Mouse (Mus musculus) activated CD4-positive, CD25-positive, alpha-beta regulatory T cell, adult 4 months (primary cell): ENCODE results near the gene Klhl25. TPM values are rescaled to one million over a fixed set of nuclear protein-coding genes. Genes with fewer than 3 reads are reported as not detected.
"Not testable (repeated sequence)": the region's sequence is repeated elsewhere in the genome, so short reads cannot be mapped to it uniquely, and the experiment has no call there.

ENCODE experiments used
- ATAC-seq: one replicate; pipeline ENCODE4 v1.8.0; 2017
- polyA plus RNA-seq, 2 experiments: library from polyadenylated mRNA; unstranded; fragments of 100-300 nt; shearing (Covaris generic); gene quantifications; one replicate each; pipeline ENCODE4 v1.2.1; 2017

Gene Klhl25
- polyA plus RNA-seq, 2 experiments from 2014 or later = 10.6 to 18.5 TPM

DNA sequence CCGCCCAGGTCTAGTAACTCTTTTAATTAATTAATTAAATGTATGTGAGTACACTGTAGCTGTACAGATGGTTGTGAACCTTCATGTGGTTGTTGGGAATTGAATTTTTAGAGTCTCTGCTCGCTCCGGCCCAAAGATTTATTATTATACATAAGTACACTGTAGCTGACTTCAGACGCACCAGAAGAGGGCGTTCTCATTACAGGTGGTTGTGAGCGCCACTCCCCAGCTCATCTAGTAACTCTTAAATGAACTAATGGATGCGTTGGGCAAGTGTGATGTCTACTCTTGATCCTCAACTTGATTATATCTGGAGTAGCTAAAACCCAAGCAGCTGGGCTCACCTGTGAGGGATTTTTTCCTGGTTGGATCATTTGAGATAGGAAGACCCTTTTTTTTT is 1.2 kb upstream of the Klhl25 start:
- no peak for ATAC-seq

GRCm38 (mm10) chr7:75847489-75847888 is 621 bp upstream of the Klhl25 start:
- ATAC-seq = no peak

DNA sequence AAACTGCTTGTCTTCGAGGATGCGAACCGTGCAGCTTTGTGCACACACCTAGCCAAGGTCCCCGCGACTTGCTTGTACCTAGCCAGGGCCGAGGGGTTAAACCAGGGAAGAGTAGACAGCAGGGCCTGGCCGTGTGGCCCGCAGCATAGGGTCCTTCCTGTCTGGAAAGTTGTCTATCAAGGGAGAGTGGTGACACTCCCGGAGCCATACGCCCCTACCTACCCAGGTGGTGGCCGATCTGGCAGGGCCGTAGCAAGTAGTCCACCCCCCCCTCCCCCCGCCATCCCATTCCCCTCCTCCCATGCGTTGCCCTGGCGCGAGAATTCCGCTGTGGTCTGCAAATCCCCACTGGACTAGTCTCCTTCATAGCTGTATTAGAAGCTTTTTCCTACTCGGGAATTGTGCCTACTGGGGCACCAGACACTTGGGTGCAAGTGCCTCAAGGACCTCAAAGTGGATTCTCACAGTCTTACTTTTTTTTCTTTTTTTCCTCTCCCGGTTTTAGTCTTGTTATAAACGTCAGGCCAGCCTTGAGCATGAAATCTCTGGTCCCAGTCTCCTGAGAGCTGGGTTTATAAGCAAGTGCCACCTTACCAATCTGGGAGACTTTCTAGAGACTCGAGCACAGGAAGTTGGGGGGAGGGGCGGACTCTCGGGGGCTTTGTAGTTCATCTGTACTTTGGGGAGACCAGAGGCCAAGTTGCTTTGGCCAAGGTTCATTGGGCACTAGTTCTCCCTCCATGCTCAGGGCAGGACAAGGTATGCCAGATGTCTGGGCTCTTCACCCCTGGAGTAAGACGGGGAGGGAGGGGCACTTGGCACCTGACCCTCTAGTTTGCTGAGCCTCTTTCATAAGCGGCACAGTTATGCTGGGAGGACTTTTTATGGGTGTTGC is 913 bp downstream of the Klhl25 start:
- peak; percentile 15 for ATAC-seq

- ATAC-seq = not testable (repeated sequence)
Measured at GRCm38 (mm10) chr7:75850396-75850795, 2.3 kb downstream of the Klhl25 start.

DNA sequence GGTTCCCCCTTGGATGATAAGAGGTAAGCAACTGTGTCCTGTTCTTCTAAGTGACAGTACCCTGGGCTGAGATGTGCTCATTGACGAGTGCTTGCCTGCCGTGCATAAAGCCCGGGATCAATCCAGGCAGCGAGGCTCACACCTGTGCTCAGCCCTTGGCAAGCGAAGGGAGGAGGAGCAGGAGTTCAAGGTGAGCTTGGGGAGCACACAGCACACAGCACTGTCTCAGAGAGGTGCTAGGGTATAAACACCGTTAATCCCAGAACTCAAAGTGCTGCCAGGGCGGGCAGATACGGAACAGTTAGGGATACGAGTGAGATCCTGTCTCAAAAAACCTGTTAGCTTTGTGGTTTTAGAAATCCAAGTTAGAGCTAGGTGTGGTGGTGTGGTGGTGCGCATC is 3.2 kb downstream of the Klhl25 start:
- ATAC-seq = no peak

DNA sequence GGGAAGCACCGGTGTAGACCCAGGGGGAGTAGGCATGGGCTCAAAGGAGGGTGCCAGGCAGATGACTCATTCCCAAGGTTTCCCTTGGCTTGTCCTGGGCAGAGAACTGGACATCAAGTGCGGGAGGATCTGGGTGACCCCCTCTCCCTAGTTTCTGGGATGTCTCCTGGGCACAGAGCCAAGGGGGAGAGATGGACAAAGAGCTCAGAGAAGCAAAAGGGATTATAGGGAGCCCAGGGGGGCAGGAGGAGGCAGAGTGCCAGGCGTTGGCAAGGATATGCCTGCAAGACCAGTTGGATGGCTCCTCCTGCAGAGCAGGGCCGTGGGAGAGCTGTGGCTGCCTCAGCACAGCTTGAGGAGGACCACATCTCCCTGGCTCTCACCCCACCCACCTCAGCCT is 4.3 kb downstream of the Klhl25 start:
- no peak for ATAC-seq

DNA sequence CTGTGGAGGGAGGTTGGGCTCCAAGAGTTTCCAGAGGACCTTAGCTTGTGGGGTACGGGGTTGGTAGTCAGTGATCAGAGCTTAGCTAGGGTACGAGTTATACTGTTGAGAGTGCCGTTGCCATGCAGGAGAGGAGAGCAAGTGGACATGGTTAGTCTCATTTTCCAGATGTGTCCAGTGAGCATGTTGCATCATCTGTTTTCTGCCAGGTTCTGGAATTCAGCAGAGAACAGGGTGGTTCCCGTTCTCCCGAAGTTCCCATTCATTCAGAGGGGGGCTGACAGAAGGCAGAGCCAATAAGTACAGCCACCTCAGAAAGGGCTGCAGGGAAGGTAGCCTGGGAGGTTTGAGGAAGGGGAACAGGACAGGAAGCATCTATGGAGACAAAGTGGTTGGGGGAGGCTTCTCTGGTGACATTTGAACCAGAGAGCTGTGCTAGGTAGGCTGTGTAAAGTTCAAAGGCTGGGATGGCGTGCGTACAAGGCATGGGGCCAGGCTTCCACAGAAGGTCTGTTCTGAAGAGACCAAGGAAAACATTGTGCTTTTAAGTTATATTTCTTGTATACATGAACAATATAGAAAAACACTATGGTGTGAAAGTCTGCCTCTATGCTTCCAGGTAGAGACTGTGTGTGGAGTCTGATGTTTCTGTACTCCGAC is 5.2 kb downstream of the Klhl25 start:
- no peak for ATAC-seq

DNA sequence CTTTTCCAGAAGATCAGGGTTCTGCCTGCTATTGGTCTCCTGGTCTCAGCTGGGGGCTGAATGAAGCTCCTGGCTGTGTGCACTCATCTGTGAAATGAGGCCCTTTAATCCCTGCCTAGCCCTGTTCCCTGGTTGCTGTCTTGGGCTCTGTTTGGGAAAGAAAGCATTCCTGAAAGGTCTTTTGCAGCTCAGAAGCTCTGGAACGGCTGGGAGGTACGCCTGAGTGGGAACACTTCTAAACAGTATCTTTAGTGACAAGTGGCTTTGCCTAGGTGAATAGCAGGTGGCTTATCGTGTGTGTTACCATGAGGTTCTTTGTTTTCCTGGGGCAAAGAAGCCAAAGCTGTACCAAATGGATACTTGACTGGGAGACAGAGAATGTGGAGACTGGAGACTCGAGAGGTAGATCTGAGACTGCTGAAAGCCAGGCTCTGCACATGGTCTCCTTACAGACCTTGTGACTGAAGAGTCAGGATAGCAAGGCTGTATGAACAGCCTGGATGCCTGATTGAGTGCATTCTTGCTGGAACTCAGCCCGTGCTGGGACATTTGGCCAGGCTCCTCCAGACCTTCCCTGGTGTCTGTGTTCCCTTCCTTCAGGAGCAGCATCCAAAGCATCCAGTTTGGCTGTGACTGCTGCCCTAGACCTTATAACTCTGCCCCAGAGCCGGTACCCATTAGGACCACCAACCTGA is 6.3 kb downstream of the Klhl25 start:
- no peak for ATAC-seq

GRCm38 (mm10) chr7:75855028-75855427 is 6.9 kb downstream of the Klhl25 start:
- ATAC-seq = peak; percentile 75

DNA sequence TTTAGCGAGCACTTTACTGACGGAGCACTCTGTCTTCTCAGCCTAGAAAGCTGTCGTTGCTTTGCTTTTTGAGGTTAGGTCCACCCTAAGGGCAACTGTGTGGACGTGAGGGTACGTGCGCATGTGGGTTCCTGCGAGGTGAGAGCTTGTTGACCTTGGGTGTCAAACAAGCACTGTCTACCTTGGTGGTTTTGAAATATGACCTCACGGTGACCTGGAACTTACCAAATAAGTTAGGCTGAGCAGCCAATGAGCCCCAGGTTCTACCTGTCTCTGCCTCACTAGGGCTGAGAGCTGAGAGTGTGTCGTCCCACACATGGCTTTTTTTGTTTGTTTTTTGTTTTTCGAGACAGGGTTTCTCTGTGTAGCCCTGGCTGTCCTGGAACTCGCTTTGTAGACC is 8.1 kb downstream of the Klhl25 start:
- no peak for ATAC-seq

DNA sequence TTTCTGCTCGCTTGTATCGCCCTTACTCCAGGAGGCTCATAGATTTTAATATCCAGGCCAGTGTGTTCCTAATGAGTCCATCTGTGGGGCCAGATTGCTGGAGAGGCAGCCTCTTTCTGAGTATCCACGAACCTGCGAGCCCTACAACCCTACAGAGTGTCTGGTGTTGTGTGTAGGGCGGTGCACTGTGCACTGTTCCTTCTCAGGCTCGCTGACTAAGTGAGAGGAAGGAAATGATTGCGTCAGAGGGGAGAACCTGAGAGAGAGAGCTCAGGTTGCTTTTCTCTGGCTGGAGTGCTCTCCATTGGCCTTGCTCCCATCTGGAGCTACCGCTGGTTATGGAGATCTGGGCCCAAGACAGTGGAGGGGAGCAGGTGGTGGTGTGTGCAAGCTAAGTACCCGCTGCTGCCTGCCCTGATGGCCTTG is 11.7 kb downstream of the Klhl25 start:
- ATAC-seq = no peak

- not testable (repeated sequence) for ATAC-seq
Measured at GRCm38 (mm10) chr7:75861638-75862426, 13.7 kb downstream of the Klhl25 start.

- ATAC-seq = not testable (repeated sequence)
Measured at GRCm38 (mm10) chr7:75862427-75862781, 14.3 kb downstream of the Klhl25 start.

- not testable (repeated sequence) for ATAC-seq
Measured at GRCm38 (mm10) chr7:75863248-75863911, 15.3 kb downstream of the Klhl25 start.

GRCm38 (mm10) chr7:75865026-75865425 is 16.9 kb downstream of the Klhl25 start:
- ATAC-seq = no peak

GRCm38 (mm10) chr7:75866557-75866956 is 18.4 kb downstream of the Klhl25 start:
- ATAC-seq = no peak

GRCm38 (mm10) chr7:75868687-75869086 is 20.6 kb downstream of the Klhl25 start:
- no peak for ATAC-seq

- no peak for ATAC-seq
Measured at GRCm38 (mm10) chr7:75870551-75870950, 22.4 kb downstream of the Klhl25 start.

GRCm38 (mm10) chr7:75872255-75872654 is 24.1 kb downstream of the Klhl25 start:
- no peak for ATAC-seq

- ATAC-seq = no peak
Measured at GRCm38 (mm10) chr7:75872697-75873096, 24.6 kb downstream of the Klhl25 start.

GRCm38 (mm10) chr7:75873216-75873615 is 25.1 kb downstream of the Klhl25 start:
- ATAC-seq = no peak

DNA sequence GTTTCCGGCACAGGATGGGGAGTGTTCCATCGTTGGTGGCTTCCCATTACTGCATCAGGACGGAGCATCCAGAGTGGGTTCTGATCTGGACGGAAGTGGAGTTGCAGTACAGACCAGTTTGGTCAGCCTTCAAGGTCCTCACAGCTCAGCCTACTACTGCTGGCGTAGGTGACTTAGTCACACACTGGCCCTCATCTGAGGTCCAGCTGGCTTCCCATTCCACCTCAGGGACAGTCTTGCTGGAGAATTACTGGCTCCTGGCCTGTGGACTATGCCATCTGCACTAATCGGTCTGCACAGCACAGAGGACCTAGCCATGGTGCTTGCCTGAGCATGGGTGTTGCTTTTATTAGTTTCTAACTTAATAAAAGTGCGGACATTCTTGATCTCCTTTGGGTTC is 25.6 kb downstream of the Klhl25 start:
- no peak for ATAC-seq
